Mouse (Mus musculus): ENCODE measurements around the gene Ephb2.
A peak's percentile ranks its signal among the peaks of the same experiment; 100 is the strongest.

Gene Ephb2

GRCm38 (mm10) chr4:136757096-136757495 is 78.7 kb downstream of the Ephb2 start:
- DNase-seq: no peak

- no peak for DNase-seq
Measured at GRCm38 (mm10) chr4:136756486-136756885, 79.3 kb downstream of the Ephb2 start.

GRCm38 (mm10) chr4:136755364-136755811 is 80.4 kb downstream of the Ephb2 start:
- peak; percentile 43 for DNase-seq

GRCm38 (mm10) chr4:136754256-136754655 is 81.5 kb downstream of the Ephb2 start:
- DNase-seq: no peak

- DNase-seq: no peak
Measured at GRCm38 (mm10) chr4:136751355-136752020, 84.3 kb downstream of the Ephb2 start.

GRCm38 (mm10) chr4:136750578-136751338 is 85.0 kb downstream of the Ephb2 start:
- DNase-seq: no peak

GRCm38 (mm10) chr4:136749851-136750577 is 85.8 kb downstream of the Ephb2 start:
- DNase-seq: no peak

- DNase-seq: no peak
Measured at GRCm38 (mm10) chr4:136749431-136749830, 86.4 kb downstream of the Ephb2 start.

- DNase-seq: no peak
Measured at GRCm38 (mm10) chr4:136748842-136749392, 86.9 kb downstream of the Ephb2 start.

GRCm38 (mm10) chr4:136746516-136746915 is 89.3 kb downstream of the Ephb2 start:
- no peak for DNase-seq

GRCm38 (mm10) chr4:136742677-136743076 is 93.1 kb downstream of the Ephb2 start:
- no peak for DNase-seq

GRCm38 (mm10) chr4:136741840-136742239 is 93.9 kb downstream of the Ephb2 start:
- DNase-seq: no peak

- no peak for DNase-seq
Measured at GRCm38 (mm10) chr4:136740963-136741362, 94.8 kb downstream of the Ephb2 start.

GRCm38 (mm10) chr4:136739189-136739588 is 96.6 kb downstream of the Ephb2 start:
- DNase-seq: peak; percentile 42

- no peak for DNase-seq
Measured at GRCm38 (mm10) chr4:136738291-136738690, 97.5 kb downstream of the Ephb2 start.

GRCm38 (mm10) chr4:136735856-136736255 is 99.9 kb downstream of the Ephb2 start:
- no peak for DNase-seq

GRCm38 (mm10) chr4:136734210-136734803 is 101.5 kb downstream of the Ephb2 start:
- DNase-seq: no peak

- DNase-seq: no peak
Measured at GRCm38 (mm10) chr4:136733217-136733865, 102.4 kb downstream of the Ephb2 start.

GRCm38 (mm10) chr4:136732536-136733121 is 103.2 kb downstream of the Ephb2 start:
- DNase-seq: no peak

GRCm38 (mm10) chr4:136731761-136732160 is 104.0 kb downstream of the Ephb2 start:
- no peak for DNase-seq

GRCm38 (mm10) chr4:136731008-136731609 is 104.7 kb downstream of the Ephb2 start:
- DNase-seq: no peak

All from liver (tissue).